Mouse (Mus musculus) kidney, embryonic 14.5 days (tissue): Measurements from ENCODE around the gene Accs. TPM values are rescaled to one million over a fixed set of nuclear protein-coding genes. Genes with fewer than 3 reads are reported as not detected.

ENCODE experiments used
- polyA plus RNA-seq: library from polyadenylated mRNA; unstranded; fragments of >200 nt; fragmentation: Nextera tagmentation; extraction: Ambion mirVana; gene quantifications from 2 replicates; pipeline ENCODE4 v1.2.1, GENCODE M21; 2014

Accs gene
- polyA plus RNA-seq, 1 experiment from 2014 or later = 10.8 TPM

Other genes with a start within 250 kb of the Accs start
- gene Alx4, start 207.6 kb downstream of the Accs start, polyA plus RNA-seq = 0.22 and 0.34 TPM in 2 replicates
- 67.9 and 111 TPM in 2 replicates for gene Ext2, start 27.4 kb downstream of the Accs start, polyA plus RNA-seq
- gene Accsl, start 19.2 kb upstream of the Accs start, polyA plus RNA-seq = not detected in 2 replicates
- gene Gm13889, start 107.3 kb upstream of the Accs start, polyA plus RNA-seq = 12.0 and 12.4 TPM in 2 replicates
- gene Gm27027, start 146.4 kb upstream of the Accs start, polyA plus RNA-seq = not detected in 2 replicates
- gene Alkbh3, start 160.9 kb upstream of the Accs start, polyA plus RNA-seq = 48.3 and 64.5 TPM in 2 replicates